Mouse (Mus musculus) spleen, embryonic (tissue): ENCODE data around the gene Gm4894.

Experiments used
- CTCF ChIA-PET: fragments of 350-600 bp; sonication (Branson Sonifier 250); formaldehyde crosslinking; loops from one replicate; lab custom pipeline; 2022; lab: Charles Lee

Gene Gm4894

GRCm38 (mm10) chr9:49250231-49250630, at the start of gene Gm4894:
Gm4894 (plus strand) TSS chr9:49250531.
- CTCF ChIA-PET = no interaction called here

- CTCF ChIA-PET = no interaction called here
Observed at GRCm38 (mm10) chr9:49206331-49206730, 44.0 kb upstream of the Gm4894 start.

GRCm38 (mm10) chr9:49211493-49211892, 38.8 kb upstream of the Gm4894 start:
- CTCF ChIA-PET = no interaction called here

GRCm38 (mm10) chr9:49214734-49215133, 35.6 kb upstream of the Gm4894 start:
- CTCF ChIA-PET = no interaction called here

GRCm38 (mm10) chr9:49217626-49218607, 32.4 kb upstream of the Gm4894 start:
- CTCF ChIA-PET = no interaction called here

GRCm38 (mm10) chr9:49224488-49224887, 25.8 kb upstream of the Gm4894 start:
- CTCF ChIA-PET = no interaction called here

GRCm38 (mm10) chr9:49227442-49227841, 22.9 kb upstream of the Gm4894 start:
- CTCF ChIA-PET = no interaction called here

GRCm38 (mm10) chr9:49229054-49229453, 21.3 kb upstream of the Gm4894 start:
- CTCF ChIA-PET = no interaction called here

GRCm38 (mm10) chr9:49246839-49247238, 3.5 kb upstream of the Gm4894 start:
- CTCF ChIA-PET = no interaction called here

- CTCF ChIA-PET = no interaction called here
Observed at GRCm38 (mm10) chr9:49268949-49269348, 18.6 kb downstream of the Gm4894 start.

- CTCF ChIA-PET = no interaction called here
Observed at GRCm38 (mm10) chr9:49273566-49273965, 23.2 kb downstream of the Gm4894 start.

- CTCF ChIA-PET = no interaction called here
Observed at GRCm38 (mm10) chr9:49275976-49276375, 25.6 kb downstream of the Gm4894 start.

- CTCF ChIA-PET = no interaction called here
Observed at GRCm38 (mm10) chr9:49276542-49277334, 26.4 kb downstream of the Gm4894 start.

- CTCF ChIA-PET = no interaction called here
Observed at GRCm38 (mm10) chr9:49295101-49295500, 44.8 kb downstream of the Gm4894 start.

GRCm38 (mm10) chr9:49307576-49307975, 57.2 kb downstream of the Gm4894 start:
- CTCF ChIA-PET = no interaction called here

- CTCF ChIA-PET = no interaction called here
Observed at GRCm38 (mm10) chr9:49310821-49311220, 60.5 kb downstream of the Gm4894 start.

GRCm38 (mm10) chr9:49318638-49319037, 68.3 kb downstream of the Gm4894 start:
- CTCF ChIA-PET = interaction anchor here (0.6 kb wide), 1 partner anchor 26 kb away, joined by 3 read pairs; no protein-coding TSS in a partner anchor
